Mouse (Mus musculus) kidney, postnatal 0 days (tissue): Measurements from ENCODE around the gene Carmil1. TPM values are rescaled to one million over a fixed set of nuclear protein-coding genes. Genes with fewer than 3 reads are reported as not detected.

Experiments
- ATAC-seq: fragments of 200-750 bp; cut with Nextera tagmentation; replicated peaks from 2 replicates; pipeline ENCODE4 v1.8.0; 2017; ENCODE audit warnings: low read depth, moderate number of reproducible peaks, moderate TSS enrichment, moderate library complexity; ENCODE audit not compliant: low FRiP score
- DNase-seq: peaks from one replicate; pipeline ENCODE4 v3.0.0-alpha.2; 2016; ENCODE audit warnings: low spot score
- H3K27ac ChIP-seq: fragments of 300-500 bp; sonication (generic); 2 replicates; pipeline ENCODE4 v1.5.1; 2014; ENCODE audit warnings: mild to moderate bottlenecking
- H3K27me3 ChIP-seq: fragments of 300-500 bp; sonication (generic); 2 replicates; pipeline ENCODE4 v1.6.1; 2014; ENCODE audit warnings: low read length, mixed read lengths; ENCODE audit not compliant: insufficient read depth
- H3K36me3 ChIP-seq: fragments of 300-500 bp; sonication (generic); 2 replicates; pipeline ENCODE4 v1.6.1; 2014; ENCODE audit warnings: low read length, mixed read lengths; ENCODE audit not compliant: insufficient read depth
- H3K4me1 ChIP-seq: fragments of 300-500 bp; sonication (generic); replicated peaks from 2 replicates; pipeline ENCODE4 v1.6.1; 2014; ENCODE audit warnings: antibody characterized with exemption, low read length, mixed read lengths; ENCODE audit not compliant: insufficient read depth
- H3K4me2 ChIP-seq: fragments of 300-500 bp; sonication (generic); 2 replicates; pipeline ENCODE4 v1.6.1; 2014; ENCODE audit warnings: mild to moderate bottlenecking, low read length, moderate library complexity, mixed read lengths
- H3K4me3 ChIP-seq: fragments of 300-500 bp; sonication (generic); replicated peaks from 2 replicates; pipeline ENCODE4 v1.5.1; 2014; ENCODE audit warnings: low read depth, low read length
- H3K9ac ChIP-seq: fragments of 300-500 bp; sonication (generic); 2 replicates; pipeline ENCODE4 v1.6.1; 2014; ENCODE audit warnings: low read depth, low read length
- H3K9me3 ChIP-seq: fragments of 300-500 bp; sonication (generic); replicated peaks from 2 replicates; pipeline ENCODE4 v1.6.1; 2016; ENCODE audit warnings: low read length, inconsistent platforms, mixed read lengths
- CTCF ChIP-seq: IDR thresholded peaks from 2 replicates; pipeline ENCODE4 v1.5.1; 2016; ENCODE audit warnings: antibody characterized with exemption, low read depth, mild to moderate bottlenecking, moderate library complexity
- WGBS: fragments of 180-500 bp; shearing (Covaris S2); extraction: QIAGEN DNeasy Blood & Tissue Kit; methylation state at CpG from one replicate; pipeline ENCODE4 v1.1.7; 2014; 5-methylcytosine and 5-hydroxymethylcytosine counted together
- polyA plus RNA-seq: library from polyadenylated mRNA; unstranded; fragments of >200 nt; fragmentation: Nextera tagmentation; extraction: Ambion mirVana; gene quantifications from 2 replicates; pipeline ENCODE4 v1.2.1, GENCODE M21; 2015

Carmil1 gene
- polyA plus RNA-seq, 1 experiment from 2014 or later, result 35.4 TPM

DNA sequence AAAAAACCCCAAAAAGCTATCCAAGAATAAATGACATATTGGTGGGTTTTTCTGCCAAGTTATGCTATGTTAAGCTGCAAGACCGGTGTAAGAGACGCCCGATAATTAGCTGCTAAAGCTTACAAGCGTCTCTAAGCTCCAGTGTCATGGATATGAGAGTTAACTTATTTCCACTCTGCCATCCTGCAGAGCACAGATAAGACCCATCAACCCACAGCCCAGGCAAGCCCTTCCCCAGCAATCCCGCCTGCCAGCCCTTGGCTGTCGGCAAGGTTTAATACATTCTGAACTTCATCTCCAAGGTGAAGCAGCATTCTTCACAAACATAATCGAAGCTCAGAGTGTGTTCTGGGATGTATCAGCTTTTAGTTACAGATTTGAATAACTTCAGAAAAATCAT, 240.4 kb downstream of the Carmil1 start:
- H3K4me1 ChIP-seq, result no peaks in the 10 kb centered on the region
- no peaks in the 10 kb centered on the region for H3K27me3 ChIP-seq
- H3K36me3 ChIP-seq, result peaks cover 19% of the 10 kb centered on the region
- WGBS, result 94% methylated on average over 7 of the region's 7 CpGs
- no peak overlapping the region for H3K4me3 ChIP-seq
- H3K9me3 ChIP-seq, result no peaks in the 10 kb centered on the region
- no peak for TF ChIP-seq CTCF
- no peak for DNase-seq
- H3K27ac ChIP-seq, result no peak overlapping the region
- no peak overlapping the region for H3K9ac ChIP-seq
- no peak for ATAC-seq
- no peak overlapping the region for H3K4me2 ChIP-seq

DNA sequence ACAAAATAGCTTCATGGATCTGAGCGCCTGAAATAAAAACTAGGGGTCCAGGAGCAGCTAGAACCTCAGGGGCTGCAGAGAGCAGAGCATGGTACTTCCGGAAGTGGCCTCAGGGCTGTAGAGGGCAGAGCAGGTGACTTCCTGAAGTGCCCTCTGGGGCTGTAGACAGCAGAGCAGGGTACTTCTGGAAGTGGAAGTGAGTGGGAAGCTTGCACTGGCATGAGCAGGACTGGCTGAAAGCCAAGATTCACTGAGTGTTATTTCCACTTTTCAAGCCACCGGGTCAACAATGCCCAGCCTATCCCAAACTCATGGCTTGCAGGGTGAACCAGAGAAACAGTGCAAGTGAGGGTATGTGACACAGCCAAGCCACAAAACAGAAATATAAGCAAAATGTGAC, 243.1 kb downstream of the Carmil1 start:
- H3K27me3 ChIP-seq, result no peaks in the 10 kb centered on the region
- DNase-seq (no peak), ATAC-seq (no peak)
- 82% methylated on average over 3 of the region's 3 CpGs for WGBS
- no peaks in the 10 kb centered on the region for H3K9me3 ChIP-seq
- no peak overlapping the region for H3K4me3 ChIP-seq
- no peak overlapping the region for H3K9ac ChIP-seq
- H3K4me1 ChIP-seq, result no peaks in the 10 kb centered on the region
- no peak overlapping the region for H3K4me2 ChIP-seq
- no peak for TF ChIP-seq CTCF
- H3K27ac ChIP-seq, result no peak overlapping the region
- peaks cover 11% of the 10 kb centered on the region; the same call in 1 of the 2 replicates for H3K36me3 ChIP-seq

DNA sequence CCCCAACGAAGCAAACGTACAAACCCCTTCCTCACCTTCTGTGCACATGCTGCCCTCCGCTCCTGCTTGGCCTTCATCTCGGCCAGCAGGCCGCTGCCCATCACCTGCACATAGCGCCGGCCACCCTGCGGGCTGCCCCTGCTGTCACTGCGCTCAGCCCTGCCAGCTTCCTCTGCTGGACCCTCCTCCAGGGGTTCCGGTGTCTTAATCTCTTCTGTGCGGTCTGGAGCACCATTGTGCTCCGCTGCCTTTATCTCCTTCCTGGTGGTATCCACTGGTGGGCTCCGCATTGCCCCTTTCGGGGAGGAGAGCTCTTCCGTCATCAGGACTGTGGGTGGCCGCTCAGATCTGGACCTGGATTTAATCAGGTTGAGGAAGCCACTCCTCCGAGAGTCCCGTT, 244.4 kb downstream of the Carmil1 start:
- no peak overlapping the region for H3K27ac ChIP-seq
- H3K9ac ChIP-seq, result no peak overlapping the region
- H3K9me3 ChIP-seq, result no peaks in the 10 kb centered on the region
- H3K27me3 ChIP-seq, result no peaks in the 10 kb centered on the region
- 87% methylated on average over 18 of the region's 18 CpGs for WGBS
- H3K36me3 ChIP-seq, result 0 out of 2 replicates have a peak, but pooled peaks cover 9% of the 10 kb centered on the region
- H3K4me1 ChIP-seq, result no peaks in the 10 kb centered on the region
- no peak overlapping the region for H3K4me3 ChIP-seq
- no peak for ATAC-seq
- DNase-seq, result no peak
- no peak for TF ChIP-seq CTCF
- 0 out of 2 replicates have a peak overlapping the region, but pooled peaks have one; percentile 3 for H3K4me2 ChIP-seq

DNA sequence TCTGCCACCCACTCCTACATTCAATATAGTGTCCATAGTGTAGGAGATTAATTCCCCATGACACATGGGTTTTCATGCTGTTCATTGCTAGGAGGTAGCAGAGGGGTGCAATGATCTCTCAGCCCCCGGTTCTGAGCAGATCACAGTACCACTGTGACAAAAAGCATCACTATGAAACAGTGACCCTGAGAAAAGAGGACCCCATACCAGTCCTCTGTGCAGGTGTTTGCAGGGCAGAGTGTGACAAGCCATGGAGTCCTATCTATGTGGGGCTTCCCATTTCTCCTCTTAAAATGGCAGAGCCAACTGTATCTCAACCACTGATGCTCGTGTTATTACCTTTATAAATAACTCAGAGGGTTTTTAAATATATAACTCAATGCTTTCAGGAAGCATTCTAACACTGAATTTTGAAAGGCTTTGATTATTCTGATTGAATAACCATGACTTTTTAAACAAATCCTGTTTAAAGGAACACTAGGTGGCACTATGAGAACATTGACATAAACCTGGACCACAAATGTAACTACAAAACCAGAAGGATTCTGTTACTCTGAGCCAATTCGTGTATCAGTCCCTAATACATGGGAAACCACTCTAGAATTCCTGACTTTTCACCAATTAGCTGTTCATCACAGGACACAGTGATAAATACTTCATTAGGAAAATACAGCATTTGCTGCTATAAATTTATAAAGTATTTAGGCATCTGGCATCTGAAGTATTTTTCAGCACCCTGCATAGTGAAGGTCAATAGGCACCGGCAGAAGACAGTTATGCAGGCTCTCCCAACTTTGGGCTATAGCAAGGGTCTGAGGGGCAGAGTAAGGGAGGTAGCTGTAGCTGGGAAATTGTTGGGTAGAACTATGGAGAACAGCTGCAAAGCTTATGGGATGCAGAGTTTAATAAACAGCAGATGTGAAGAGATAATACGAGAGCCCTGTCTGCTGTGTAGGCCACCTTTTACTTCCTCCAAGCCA, 253.1 kb downstream of the Carmil1 start:
- Histone ChIP-seq H3K4me3 (no peak overlapping the region), H3K27ac (no peak overlapping the region), H3K36me3 (no peaks in the 10 kb centered on the region), H3K4me1 (no peaks in the 10 kb centered on the region), H3K4me2 (no peak overlapping the region), H3K9me3 (no peaks in the 10 kb centered on the region), H3K27me3 (no peaks in the 10 kb centered on the region), H3K9ac (no peak overlapping the region)
- TF ChIP-seq CTCF, result peak; percentile 62
- WGBS, result 67% methylated on average over 5 of the region's 5 CpGs
- DNase-seq (peak; percentile 71), ATAC-seq (no peak)

DNA sequence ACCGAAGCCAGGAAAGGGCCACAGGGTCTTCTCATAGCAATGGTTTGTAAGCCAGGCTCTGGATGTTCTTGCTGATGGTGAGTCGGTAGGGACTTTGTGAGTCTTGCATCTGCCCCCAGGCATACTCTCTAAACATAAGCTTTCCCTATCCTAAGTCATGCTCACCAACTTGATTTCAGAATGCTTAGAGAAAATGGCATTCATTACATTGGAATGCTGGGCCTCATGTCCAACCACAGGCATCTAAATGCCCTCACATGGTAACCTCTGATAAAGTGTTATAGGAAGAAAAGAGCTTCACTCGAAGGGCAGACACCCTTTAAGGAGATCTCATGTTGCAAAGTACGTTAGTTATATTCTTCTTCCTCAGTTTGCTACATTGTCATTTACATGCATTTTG, 262.1 kb downstream of the Carmil1 start:
- no peaks in the 10 kb centered on the region for H3K9me3 ChIP-seq
- H3K36me3 ChIP-seq, result 0 out of 2 replicates have a peak, but pooled peaks cover 4% of the 10 kb centered on the region
- H3K4me2 ChIP-seq, result no peak overlapping the region
- no peak overlapping the region for H3K4me3 ChIP-seq
- H3K4me1 ChIP-seq, result no peaks in the 10 kb centered on the region
- DNase-seq, result no peak
- H3K9ac ChIP-seq, result no peak overlapping the region
- no peak overlapping the region for H3K27ac ChIP-seq
- no peak for TF ChIP-seq CTCF
- 89% methylated on average over 4 of the region's 4 CpGs for WGBS
- ATAC-seq, result no peak
- H3K27me3 ChIP-seq, result no peaks in the 10 kb centered on the region

DNA sequence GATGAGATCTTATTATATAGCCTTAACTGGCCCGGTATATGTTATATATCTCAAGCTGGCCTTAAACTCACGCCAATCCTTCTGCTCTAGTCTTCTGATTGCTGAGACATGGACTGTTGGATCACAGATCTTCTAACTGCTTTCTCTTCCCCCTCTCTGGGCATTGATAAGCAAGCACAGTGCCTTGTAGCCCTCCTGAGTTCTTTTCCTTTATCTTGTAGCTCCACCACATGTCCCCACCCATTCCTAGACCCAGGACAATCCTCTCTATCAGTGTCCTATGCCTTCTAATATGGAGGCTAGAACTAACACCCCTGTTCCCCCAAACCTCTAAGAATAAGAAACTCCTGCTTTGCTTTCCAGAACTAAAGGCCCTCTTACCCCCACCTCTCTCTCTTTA, 275.1 kb downstream of the Carmil1 start:
- no peaks in the 10 kb centered on the region for H3K4me1 ChIP-seq
- no peak overlapping the region for H3K4me2 ChIP-seq
- DNase-seq, result no peak
- no peaks in the 10 kb centered on the region for H3K36me3 ChIP-seq
- no peak for TF ChIP-seq CTCF
- no peaks in the 10 kb centered on the region for H3K27me3 ChIP-seq
- H3K27ac ChIP-seq, result no peak overlapping the region
- ATAC-seq, result no peak
- 83% methylated on average over 2 of the region's 2 CpGs for WGBS
- H3K9me3 ChIP-seq, result no peaks in the 10 kb centered on the region
- H3K4me3 ChIP-seq, result no peak overlapping the region
- no peak overlapping the region for H3K9ac ChIP-seq
